Mouse (Mus musculus) hindbrain, embryonic 16.5 days (tissue): ENCODE measurements around the gene Rinl. TPM values are rescaled to one million over a fixed set of nuclear protein-coding genes. Genes with fewer than 3 reads are reported as not detected.

ENCODE experiments used
- ATAC-seq: fragments of 200-750 bp; cut with Nextera tagmentation; 2 replicates; pipeline ENCODE4 v1.8.0; 2017; ENCODE audit warnings: moderate TSS enrichment, moderate library complexity
- H3K27ac ChIP-seq: fragments of 300-500 bp; sonication (generic); 2 replicates; pipeline ENCODE4 v1.5.1; 2014; ENCODE audit warnings: low read depth, mild to moderate bottlenecking, control low read depth, low read length, moderate library complexity
- H3K27me3 ChIP-seq: fragments of 300-500 bp; sonication (generic); replicated peaks from 2 replicates; pipeline ENCODE4 v1.6.1; 2014; ENCODE audit warnings: low read length; ENCODE audit not compliant: control insufficient read depth, insufficient read depth
- H3K36me3 ChIP-seq: fragments of 300-500 bp; sonication (generic); 2 replicates; pipeline ENCODE4 v1.6.1; 2014; ENCODE audit warnings: mild to moderate bottlenecking, low read length, moderate library complexity, mixed read lengths; ENCODE audit not compliant: control insufficient read depth, insufficient read depth
- H3K4me1 ChIP-seq: fragments of 300-500 bp; sonication (generic); 2 replicates; pipeline ENCODE4 v1.6.1; 2014; ENCODE audit warnings: low read depth, low read length; ENCODE audit not compliant: control insufficient read depth, insufficient read depth
- H3K4me2 ChIP-seq: fragments of 300-500 bp; sonication (generic); 2 replicates; pipeline ENCODE4 v1.6.1; 2014; ENCODE audit warnings: mild to moderate bottlenecking, low read length, control low read depth, moderate library complexity
- H3K4me3 ChIP-seq: fragments of 300-500 bp; sonication (generic); 2 replicates; pipeline ENCODE4 v1.5.1; 2014; ENCODE audit warnings: mild to moderate bottlenecking, low read length, control low read depth, moderate library complexity
- H3K9ac ChIP-seq: fragments of 300-500 bp; sonication (generic); 2 replicates; pipeline ENCODE4 v1.6.1; 2014; ENCODE audit warnings: low read depth, mild to moderate bottlenecking, control low read depth, low read length, moderate library complexity
- H3K9me3 ChIP-seq: fragments of 300-500 bp; sonication (generic); 2 replicates; pipeline ENCODE4 v1.6.1; 2014; ENCODE audit warnings: mild to moderate bottlenecking, low read length, moderate library complexity; ENCODE audit not compliant: control insufficient read depth
- WGBS: fragments of 180-500 bp; shearing (Covaris S2); extraction: QIAGEN DNeasy Blood & Tissue Kit; methylation state at CpG from one replicate; pipeline ENCODE4 v1.1.7; 2014; 5-methylcytosine and 5-hydroxymethylcytosine counted together
- polyA plus RNA-seq: library from polyadenylated mRNA; unstranded; fragments of >200 nt; fragmentation: Nextera tagmentation; extraction: Ambion mirVana; gene quantifications from 2 replicates; pipeline ENCODE4 v1.2.1, GENCODE M21; 2015

Rinl gene
- polyA plus RNA-seq, 1 experiment from 2014 or later = 2.8 TPM

DNA sequence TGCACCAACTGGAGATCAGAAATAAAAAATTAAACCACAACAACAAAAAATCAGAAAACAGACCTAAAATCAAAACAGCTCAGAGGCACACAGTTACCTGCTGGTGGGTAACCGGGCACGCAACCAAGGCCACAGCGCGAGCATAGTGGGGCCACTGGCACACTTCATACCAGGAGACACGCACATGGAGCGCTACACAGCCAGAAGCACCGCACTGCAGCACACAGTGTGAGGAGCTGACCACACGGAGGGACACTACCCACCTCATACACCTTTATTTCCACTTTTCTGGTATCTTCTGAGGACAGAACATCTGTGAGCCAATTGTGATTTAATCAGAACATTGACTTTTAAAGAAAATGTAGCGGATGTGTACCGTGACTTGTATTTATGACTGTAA is 28.2 kb downstream of the Rinl start:
- H3K27me3 ChIP-seq = no peaks in the 10 kb centered on the region
- H3K9ac ChIP-seq = no peak overlapping the region
- H3K4me2 ChIP-seq = no peak overlapping the region
- no peaks in the 10 kb centered on the region for H3K9me3 ChIP-seq
- no peak overlapping the region for H3K27ac ChIP-seq
- WGBS = 89% methylated on average over 10 of the region's 10 CpGs
- no peak overlapping the region for H3K4me3 ChIP-seq
- H3K4me1 ChIP-seq = peaks cover 25% of the 10 kb centered on the region
- peaks cover 76% of the 10 kb centered on the region for H3K36me3 ChIP-seq
- no peak for ATAC-seq

DNA sequence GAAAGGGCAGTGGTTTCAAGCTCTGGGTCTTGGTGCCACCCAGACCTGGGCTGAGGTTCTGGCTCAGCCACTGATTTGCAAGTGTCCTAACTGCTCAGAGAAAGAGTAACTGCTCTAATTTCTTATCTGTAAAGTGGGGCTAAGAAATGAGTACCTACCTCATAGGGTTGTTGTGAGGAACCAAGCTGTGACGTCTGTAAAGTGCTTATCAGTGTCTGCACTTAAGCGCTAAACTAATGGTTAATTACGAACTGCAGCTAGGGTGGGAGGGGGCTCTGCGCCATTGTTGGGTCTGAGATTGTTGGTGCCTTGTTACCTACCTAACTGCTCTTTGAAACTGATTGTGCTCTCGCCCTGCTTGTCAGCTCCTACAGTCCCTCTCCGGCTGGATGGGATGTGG is 28.8 kb downstream of the Rinl start:
- no peaks in the 10 kb centered on the region for H3K9me3 ChIP-seq
- H3K27ac ChIP-seq = no peak overlapping the region
- H3K4me3 ChIP-seq = no peak overlapping the region
- peaks cover 82% of the 10 kb centered on the region for H3K36me3 ChIP-seq
- H3K4me2 ChIP-seq = no peak overlapping the region
- no peaks in the 10 kb centered on the region for H3K27me3 ChIP-seq
- 74% methylated on average over 6 of the region's 6 CpGs for WGBS
- peaks cover 19% of the 10 kb centered on the region for H3K4me1 ChIP-seq
- ATAC-seq = no peak
- no peak overlapping the region for H3K9ac ChIP-seq

DNA sequence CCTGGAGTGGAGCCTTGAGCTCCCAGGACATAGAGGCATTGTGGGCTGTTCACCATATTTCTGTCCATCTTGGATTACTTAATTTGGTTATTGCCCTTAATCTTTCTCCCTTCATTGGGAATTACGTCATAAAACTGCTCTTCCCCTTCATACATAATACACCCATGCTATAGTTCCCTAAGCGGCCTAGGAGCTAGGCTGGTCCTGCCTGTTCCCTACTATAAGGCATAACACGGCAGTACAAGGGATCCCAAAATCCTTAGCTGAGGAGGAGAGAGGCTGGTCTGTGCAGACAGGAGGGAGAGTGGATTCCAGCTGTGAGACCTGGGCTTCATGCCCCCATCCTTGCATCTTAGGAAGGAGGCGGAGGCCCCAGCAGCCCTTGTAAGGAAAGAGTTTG is 29.2 kb downstream of the Rinl start:
- Histone ChIP-seq H3K4me3 (no peak overlapping the region), H3K27ac (no peak overlapping the region), H3K27me3 (no peaks in the 10 kb centered on the region), H3K36me3 (peaks cover 86% of the 10 kb centered on the region), H3K9me3 (no peaks in the 10 kb centered on the region), H3K9ac (0 out of 2 replicates have a peak overlapping the region, but pooled peaks have one; percentile 8), H3K4me1 (peaks cover 15% of the 10 kb centered on the region), H3K4me2 (no peak overlapping the region)
- no peak for ATAC-seq
- 79% methylated on average over 4 of the region's 4 CpGs for WGBS

DNA sequence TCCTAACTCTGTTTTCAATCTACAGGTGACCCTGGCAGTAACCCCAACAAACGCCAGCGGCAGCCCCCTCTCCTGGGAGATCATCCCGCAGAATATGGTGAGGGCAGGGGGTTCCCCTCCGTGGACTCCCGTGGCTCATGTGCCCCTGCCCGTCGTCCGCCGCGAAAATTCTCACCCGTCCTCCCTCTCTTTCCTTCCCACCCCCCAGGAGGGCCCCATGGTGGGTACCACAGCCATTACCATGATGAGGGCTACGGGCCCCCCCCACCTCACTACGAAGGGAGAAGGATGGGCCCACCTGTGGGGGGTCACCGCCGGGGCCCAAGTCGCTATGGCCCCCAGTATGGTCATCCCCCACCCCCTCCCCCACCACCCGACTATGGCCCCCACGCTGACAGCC is 29.7 kb downstream of the Rinl start:
- peaks cover 82% of the 10 kb centered on the region for H3K36me3 ChIP-seq
- WGBS = 79% methylated on average over 18 of the region's 18 CpGs
- no peak for ATAC-seq
- H3K27ac ChIP-seq = no peak overlapping the region
- H3K4me3 ChIP-seq = no peak overlapping the region
- no peaks in the 10 kb centered on the region for H3K27me3 ChIP-seq
- peaks cover 12% of the 10 kb centered on the region for H3K4me1 ChIP-seq
- no peak overlapping the region for H3K4me2 ChIP-seq
- H3K9me3 ChIP-seq = no peaks in the 10 kb centered on the region
- H3K9ac ChIP-seq = no peak overlapping the region

GRCm38 (mm10) chr7:28818861-28819452 is 30.2 kb downstream of the Rinl start:
- no peak overlapping the region for H3K9ac ChIP-seq

DNA sequence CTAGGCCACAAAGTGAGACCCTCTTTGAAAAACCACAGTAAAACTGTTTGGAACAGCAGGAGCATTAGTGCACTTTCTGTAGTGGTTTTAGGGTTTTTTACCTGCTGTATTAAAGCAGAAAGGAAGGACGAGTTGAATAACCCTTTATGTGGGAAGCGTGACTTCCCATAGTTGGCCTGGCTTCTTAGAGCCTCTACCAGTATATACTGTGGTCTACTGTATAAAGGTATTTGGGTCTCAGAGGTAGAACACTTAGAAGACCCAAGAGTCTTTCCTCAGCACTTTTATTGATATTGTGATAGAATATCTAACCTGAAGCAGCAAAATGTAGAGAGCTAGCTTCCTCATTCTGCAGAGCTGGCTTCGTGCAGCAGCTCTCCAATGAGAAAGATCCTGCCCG is 30.8 kb downstream of the Rinl start:
- Histone ChIP-seq H3K27ac (no peak overlapping the region), H3K9me3 (no peaks in the 10 kb centered on the region), H3K4me3 (no peak overlapping the region), H3K4me1 (peaks cover 15% of the 10 kb centered on the region), H3K9ac (no peak overlapping the region), H3K36me3 (peaks cover 71% of the 10 kb centered on the region), H3K4me2 (no peak overlapping the region), H3K27me3 (no peaks in the 10 kb centered on the region)
- 66% methylated on average over 4 of the region's 4 CpGs for WGBS
- ATAC-seq = no peak

More at GRCm38 (mm10) chr7:28818861-28819452, 30.2 kb downstream of the Rinl start:
- no peak overlapping the region for H3K4me3 ChIP-seq
- WGBS = 85% methylated on average over 4 of the region's 4 CpGs
- H3K36me3 ChIP-seq = peaks cover 76% of the 10 kb centered on the region
- no peaks in the 10 kb centered on the region for H3K27me3 ChIP-seq
- no peak overlapping the region for H3K4me2 ChIP-seq
- no peak for ATAC-seq
- no peaks in the 10 kb centered on the region for H3K9me3 ChIP-seq
- no peak overlapping the region for H3K27ac ChIP-seq
- peaks cover 12% of the 10 kb centered on the region for H3K4me1 ChIP-seq

DNA sequence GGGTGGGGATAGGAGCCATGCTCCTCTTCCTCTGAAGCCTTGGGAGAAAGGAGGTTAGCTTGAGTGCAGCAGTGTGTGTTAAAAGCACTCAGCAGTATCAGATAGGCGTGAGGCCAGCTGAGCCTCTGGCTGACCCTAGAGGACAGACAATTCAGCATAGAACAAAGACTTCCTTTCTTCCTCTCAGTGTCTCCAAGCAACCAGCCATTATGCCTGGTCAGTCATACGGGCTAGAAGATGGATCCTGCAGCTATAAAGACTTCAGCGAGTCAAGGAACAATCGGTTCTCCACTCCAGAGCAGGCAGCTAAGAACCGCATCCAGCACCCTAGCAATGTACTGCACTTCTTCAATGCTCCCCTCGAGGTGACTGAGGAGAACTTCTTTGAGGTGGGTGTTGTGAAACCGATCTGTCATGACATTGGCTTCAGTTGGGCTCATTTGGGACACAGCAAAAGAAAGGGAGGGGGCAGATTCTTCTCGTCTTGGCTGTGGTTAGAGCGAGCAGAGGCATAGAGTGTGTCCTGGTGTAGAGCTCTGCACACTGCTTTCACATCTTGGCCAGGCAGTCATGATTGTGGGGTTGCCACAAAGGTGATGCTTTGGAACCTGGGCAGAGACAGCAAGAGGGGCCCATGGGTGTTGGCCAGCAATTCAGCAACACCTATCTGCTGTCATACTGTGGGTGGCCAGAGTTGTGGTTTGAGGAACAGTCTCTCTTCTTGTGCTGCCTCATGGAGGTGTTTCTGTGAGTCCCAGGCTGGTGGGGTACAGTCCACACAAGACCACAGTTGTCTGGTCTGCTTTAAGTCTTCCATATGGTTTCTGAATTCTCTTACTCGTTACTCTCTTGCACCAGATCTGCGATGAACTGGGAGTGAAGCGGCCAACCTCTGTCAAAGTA is 31.8 kb downstream of the Rinl start:
- Histone ChIP-seq H3K9me3 (no peaks in the 10 kb centered on the region), H3K27ac (no peak overlapping the region), H3K9ac (no peak overlapping the region), H3K36me3 (peaks cover 60% of the 10 kb centered on the region), H3K4me1 (peaks cover 18% of the 10 kb centered on the region), H3K27me3 (no peaks in the 10 kb centered on the region), H3K4me3 (no peak overlapping the region), H3K4me2 (no peak overlapping the region)
- no peak; the same call in 1 of the 2 replicates for ATAC-seq
- 36% methylated on average over 12 of the region's 12 CpGs for WGBS

DNA sequence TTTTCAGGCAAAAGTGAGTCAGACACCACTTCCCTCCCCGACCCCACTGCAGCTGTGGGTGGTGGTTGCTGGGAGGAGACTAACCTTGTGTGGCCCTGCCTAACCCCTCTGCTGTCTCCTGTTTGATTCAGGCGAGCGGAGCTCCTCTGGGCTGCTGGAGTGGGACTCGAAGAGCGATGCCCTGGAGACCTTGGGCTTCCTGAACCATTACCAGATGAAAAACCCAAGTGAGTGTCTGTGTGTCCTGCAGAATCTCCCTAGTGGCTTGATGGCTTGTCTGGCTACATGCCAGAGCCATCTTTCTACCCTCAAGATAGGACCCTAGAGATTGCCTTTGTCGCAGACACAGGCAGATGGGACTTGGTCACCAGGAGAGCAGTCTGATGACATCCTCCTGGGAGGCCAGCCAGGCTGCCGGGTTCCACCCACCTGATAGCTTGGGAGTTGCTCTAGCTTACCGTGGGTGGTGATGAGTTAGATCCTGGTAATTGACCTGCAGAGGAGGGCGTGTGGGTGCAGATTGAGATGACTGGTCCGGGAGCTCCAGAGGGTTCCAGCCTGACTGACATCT is 32.6 kb downstream of the Rinl start:
- Histone ChIP-seq H3K27ac (no peak overlapping the region), H3K27me3 (no peaks in the 10 kb centered on the region), H3K4me2 (no peak overlapping the region), H3K9ac (no peak overlapping the region), H3K9me3 (no peaks in the 10 kb centered on the region), H3K4me3 (no peak overlapping the region), H3K36me3 (peaks cover 53% of the 10 kb centered on the region), H3K4me1 (peaks cover 23% of the 10 kb centered on the region)
- ATAC-seq = no peak
- 50% methylated on average over 10 of the region's 10 CpGs for WGBS

DNA sequence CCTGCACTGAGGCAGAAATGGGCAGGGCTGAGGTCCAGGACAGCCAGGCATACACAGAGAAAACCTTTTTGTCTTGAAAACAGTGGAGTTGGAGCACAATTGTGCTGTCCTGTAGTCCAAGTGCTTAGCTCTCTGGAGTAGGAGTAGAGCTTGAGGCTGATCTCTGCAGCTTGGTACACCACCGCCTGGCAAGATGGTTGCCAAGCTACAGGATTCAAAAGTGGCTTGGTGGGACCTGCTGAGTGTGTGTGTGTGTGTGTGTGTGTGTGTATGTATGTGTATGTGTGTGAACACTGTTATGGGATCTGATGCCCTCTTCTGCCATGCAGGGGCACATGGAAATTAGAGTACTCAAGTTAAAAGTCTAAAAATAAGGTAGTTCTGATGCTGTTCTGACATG is 33.8 kb downstream of the Rinl start:
- Histone ChIP-seq H3K4me3 (no peak overlapping the region), H3K27me3 (no peaks in the 10 kb centered on the region), H3K9me3 (no peaks in the 10 kb centered on the region), H3K9ac (no peak overlapping the region), H3K36me3 (peaks cover 46% of the 10 kb centered on the region), H3K4me1 (peaks cover 18% of the 10 kb centered on the region), H3K4me2 (no peak overlapping the region), H3K27ac (no peak overlapping the region)
- WGBS = 64% methylated on average over 1 of the region's 1 CpGs
- no peak for ATAC-seq
